8 mouse cellular contexts compared by ENCODE assay signal in genomic region chr2:32153041-32153790, GRCm38 (mm10). TPM values are rescaled to one million over a fixed set of nuclear protein-coding genes. Genes with fewer than 3 reads are reported as not detected.
DNase-seq lines count a peak whose midpoint lies in the region; ATAC-seq and TF ChIP-seq lines count a peak whose summit lies in the region.

No protein-coding gene starts in this region.

- H3K9ac ChIP-seq in neural tube, embryonic 11.5 days (ENCODE audit: low read length) = peak overlapping the region; percentile 100
- peak overlapping the region; percentile 99 for H3K9ac ChIP-seq in hindbrain, postnatal 0 days (replicated peaks; ENCODE audit: low read length)
- H3K9ac ChIP-seq in liver, embryonic 13.5 days = peak overlapping the region; percentile 98
- peak overlapping the region; percentile 98 for H3K9ac ChIP-seq in neural tube, embryonic 15.5 days (replicated peaks)

- ATAC-seq in neural tube, embryonic 11.5 days (ENCODE audit: insufficient read depth, low FRiP score, low TSS enrichment) = no peak
- peak; percentile 16 for ATAC-seq in hindbrain, postnatal 0 days
- ATAC-seq in liver, embryonic 13.5 days (ENCODE audit: low read depth) = peak; percentile 49
- no peak for ATAC-seq in neural tube, embryonic 15.5 days (ENCODE audit: low FRiP score)

- WGBS in neural tube, embryonic 11.5 days = 6% methylated on average over 13 of the region's 13 CpGs
- 2% methylated on average over 13 of the region's 13 CpGs for WGBS in hindbrain, postnatal 0 days
- 22% methylated on average over 13 of the region's 13 CpGs for WGBS in liver, embryonic 13.5 days (ENCODE audit: insufficient replicate concordance)
- WGBS in neural tube, embryonic 15.5 days = 3% methylated on average over 13 of the region's 13 CpGs

- DNase-seq in neural tube, embryonic 11.5 days (ENCODE audit: low spot score) = no peak
- no peak for DNase-seq in neural tube, embryonic 10.5 days (ENCODE audit: extremely low spot score, low spot score)
- peak; percentile 66 for DNase-seq in hindbrain, postnatal 0 days (ENCODE audit: low spot score)
- DNase-seq in liver, embryonic 13.5 days = no peak
- DNase-seq in urinary bladder, postnatal 4 days (ENCODE audit: low spot score in 2 of 2) = no peak
- DNase-seq in layer of hippocampus, adult 9-11 months = no peak

- peak overlapping the region; percentile 55; the same call in 1 of the 2 replicates for H3K27ac ChIP-seq in neural tube, embryonic 11.5 days (ENCODE audit: low read depth, low read length)
- peak overlapping the region; percentile 77 for H3K27ac ChIP-seq in embryonic fibroblast, embryonic 13.5 days (ENCODE audit: insufficient read depth, low read length)
- peak overlapping the region; percentile 98 for H3K27ac ChIP-seq in hindbrain, postnatal 0 days
- peak overlapping the region; percentile 95 for H3K27ac ChIP-seq in liver, embryonic 13.5 days
- peak overlapping the region; percentile 97 for H3K27ac ChIP-seq in neural tube, embryonic 15.5 days (replicated peaks)

- no peaks in the 10 kb centered on the region for H3K27me3 ChIP-seq in neural tube, embryonic 11.5 days (ENCODE audit: control insufficient read depth, insufficient read depth, low read length)
- no peaks in the 10 kb centered on the region for H3K27me3 ChIP-seq in hindbrain, postnatal 0 days (ENCODE audit: insufficient read depth, low read length)
- H3K27me3 ChIP-seq in liver, embryonic 13.5 days = no peaks in the 10 kb centered on the region
- no peaks in the 10 kb centered on the region for H3K27me3 ChIP-seq in neural tube, embryonic 15.5 days (replicated peaks)

- peak overlapping the region; percentile 95 for H3K4me2 ChIP-seq in neural tube, embryonic 11.5 days (ENCODE audit: low read depth)
- peak overlapping the region; percentile 88 for H3K4me2 ChIP-seq in hindbrain, postnatal 0 days (ENCODE audit: low read depth, low read length)
- H3K4me2 ChIP-seq in liver, embryonic 13.5 days = peak overlapping the region; percentile 93
- H3K4me2 ChIP-seq in neural tube, embryonic 15.5 days = peak overlapping the region; percentile 95

- peak; percentile 24; the same call in 1 of the 2 replicates for TF ChIP-seq POLR2A in embryonic fibroblast, embryonic 13.5 days (IDR thresholded peaks at IDR 0.05; ENCODE audit: low read depth, low read length)

- H3K4me1 ChIP-seq in neural tube, embryonic 11.5 days (ENCODE audit: control insufficient read depth, insufficient read depth, low read length) = peaks cover 48% of the 10 kb centered on the region
- peaks cover 13% of the 10 kb centered on the region for H3K4me1 ChIP-seq in embryonic fibroblast, embryonic 13.5 days (ENCODE audit: control insufficient read depth, insufficient read depth, low read length)
- H3K4me1 ChIP-seq in hindbrain, postnatal 0 days (ENCODE audit: insufficient read depth, low read length) = peaks cover 45% of the 10 kb centered on the region
- peaks cover 75% of the 10 kb centered on the region for H3K4me1 ChIP-seq in liver, embryonic 13.5 days (replicated peaks)
- H3K4me1 ChIP-seq in neural tube, embryonic 15.5 days = peaks cover 71% of the 10 kb centered on the region

- peak overlapping the region; percentile 95 for H3K4me3 ChIP-seq in neural tube, embryonic 11.5 days (ENCODE audit: low read depth, low read length)
- H3K4me3 ChIP-seq in embryonic fibroblast, embryonic 13.5 days (ENCODE audit: insufficient read depth, low read length) = peak overlapping the region; percentile 90
- peak overlapping the region; percentile 86 for H3K4me3 ChIP-seq in hindbrain, postnatal 0 days (ENCODE audit: low read length)
- peak overlapping the region; percentile 94 for H3K4me3 ChIP-seq in liver, embryonic 13.5 days (replicated peaks)
- peak overlapping the region; percentile 82 for H3K4me3 ChIP-seq in neural tube, embryonic 15.5 days (replicated peaks)

- TF ChIP-seq CTCF in embryonic fibroblast, embryonic 13.5 days (IDR thresholded peaks at IDR 0.05; ENCODE audit: borderline replicate concordance, insufficient read depth, low read length) = no peak
- TF ChIP-seq CTCF in hindbrain, postnatal 0 days (IDR thresholded peaks at IDR 0.05; ENCODE audit: low read depth) = no peak

- no peaks in the 10 kb centered on the region for H3K9me3 ChIP-seq in neural tube, embryonic 11.5 days (ENCODE audit: control insufficient read depth, low read length)
- no peaks in the 10 kb centered on the region for H3K9me3 ChIP-seq in hindbrain, postnatal 0 days (ENCODE audit: low read length)
- H3K9me3 ChIP-seq in liver, embryonic 13.5 days (replicated peaks) = no peaks in the 10 kb centered on the region
- no peaks in the 10 kb centered on the region for H3K9me3 ChIP-seq in neural tube, embryonic 15.5 days (replicated peaks)

- no peaks in the 10 kb centered on the region for H3K36me3 ChIP-seq in neural tube, embryonic 11.5 days (ENCODE audit: control insufficient read depth, insufficient read depth, low read length)
- no peaks in the 10 kb centered on the region for H3K36me3 ChIP-seq in hindbrain, postnatal 0 days (ENCODE audit: insufficient read depth, low read length)
- H3K36me3 ChIP-seq in liver, embryonic 13.5 days = 0 out of 2 replicates have a peak, but pooled peaks cover 3% of the 10 kb centered on the region
- H3K36me3 ChIP-seq in neural tube, embryonic 15.5 days = no peaks in the 10 kb centered on the region

RNA-seq across cellular contexts. Expression of gene Prrc2b, which starts 2.3 kb away (rescaled TPM):
- polyA plus RNA-seq in neural tube, embryonic 11.5 days (2014; fragmentation: Nextera tagmentation; extraction: Ambion mirVana) = 73.9 and 81.1 TPM in 2 replicates
- polyA plus RNA-seq in embryonic fibroblast, embryonic 13.5 days (2011; ENCODE audit: insufficient read length, low read depth, missing spikeins) = 75.5 and 84.6 TPM in 2 replicates
- 188 and 206 TPM in 2 replicates for total RNA-seq in hindbrain, postnatal 0 days (2014; rRNA removed)
- 44.8 and 55.9 TPM in 2 replicates for polyA plus RNA-seq in hindbrain, postnatal 0 days (2015; fragmentation: Nextera tagmentation; extraction: Ambion mirVana)
- polyA plus RNA-seq in liver, embryonic 13.5 days (2015; fragmentation: Nextera tagmentation; extraction: Ambion mirVana) = 6.8 and 7.7 TPM in 2 replicates
- polyA plus RNA-seq in neural tube, embryonic 15.5 days (2015; fragmentation: Nextera tagmentation; extraction: Ambion mirVana) = 56.6 and 59.9 TPM in 2 replicates

RNA-seq across cellular contexts. Expression of gene Plpp7, which starts 57.9 kb away (rescaled TPM):
- 8.9 and 9.3 TPM in 2 replicates for polyA plus RNA-seq in neural tube, embryonic 11.5 days (2014; fragmentation: Nextera tagmentation; extraction: Ambion mirVana)
- polyA plus RNA-seq in embryonic fibroblast, embryonic 13.5 days (2011; ENCODE audit: insufficient read length, low read depth, missing spikeins) = 1.1 and 1.5 TPM in 2 replicates
- 39.2 and 50.5 TPM in 2 replicates for total RNA-seq in hindbrain, postnatal 0 days (2014; rRNA removed)
- polyA plus RNA-seq in hindbrain, postnatal 0 days (2015; fragmentation: Nextera tagmentation; extraction: Ambion mirVana) = 28.2 and 28.3 TPM in 2 replicates
- 2.0 and 2.2 TPM in 2 replicates for polyA plus RNA-seq in liver, embryonic 13.5 days (2015; fragmentation: Nextera tagmentation; extraction: Ambion mirVana)
- 26.1 and 32.6 TPM in 2 replicates for polyA plus RNA-seq in neural tube, embryonic 15.5 days (2015; fragmentation: Nextera tagmentation; extraction: Ambion mirVana)

Comparison
In these comparisons a context has a peak if more than half of its experiments do, and no peak if none do; other contexts are left out.
1. ATAC-seq: peak in hindbrain, postnatal 0 days (single experiment) and liver, embryonic 13.5 days (single experiment); none in neural tube, embryonic 11.5 days (single experiment) and neural tube, embryonic 15.5 days (single experiment).
2. Peak in every context shown above with its lines, with median percentiles within 50 percentile points of each other: H3K27ac ChIP-seq, H3K4me2 ChIP-seq, H3K4me3 ChIP-seq and H3K9ac ChIP-seq.